Mouse (Mus musculus): ENCODE results near the gene Prkd1.
A peak's percentile ranks its signal among the peaks of the same experiment; 100 is the strongest.

The Prkd1 gene

DNA sequence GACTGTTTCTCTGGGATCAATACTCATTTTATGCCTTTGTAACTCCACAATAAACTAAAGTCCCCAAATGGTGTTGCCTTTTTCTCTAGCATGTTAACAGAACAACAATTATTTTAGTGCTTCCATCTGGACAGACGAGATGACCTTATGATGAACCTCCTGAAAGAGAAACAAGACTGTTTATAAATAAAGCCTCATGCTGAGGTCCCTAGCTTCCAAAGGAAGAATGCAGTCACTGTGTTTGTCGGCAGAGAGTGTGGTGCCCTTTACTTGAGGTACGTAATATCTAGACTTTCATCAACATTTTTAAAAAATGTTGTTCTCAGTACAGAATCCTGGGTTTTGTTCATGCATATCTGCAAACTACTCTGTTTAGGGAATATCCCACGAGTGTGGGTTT is 90.7 kb downstream of the Prkd1 start:
- no peak for DNase-seq (ENCODE audit: low spot score in 2 of 2)

DNA sequence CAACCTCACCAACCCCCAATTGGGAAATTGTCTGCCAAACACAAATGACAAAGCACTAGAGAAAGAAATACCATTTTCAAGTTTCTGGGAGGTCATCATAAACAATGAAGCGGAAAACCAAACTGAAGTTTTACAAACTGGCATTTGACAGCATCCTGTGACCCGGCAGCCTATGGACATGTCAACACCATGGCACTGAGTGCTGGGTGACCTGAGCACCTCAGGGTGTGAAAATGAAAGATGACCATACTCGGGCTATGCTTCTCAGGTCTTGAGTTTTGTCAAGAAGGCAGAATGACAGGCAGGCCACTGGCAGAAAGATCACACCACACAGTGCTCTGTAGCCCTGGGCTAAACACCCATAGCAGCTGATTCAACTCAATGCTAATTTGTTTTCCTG is 94.7 kb downstream of the Prkd1 start:
- DNase-seq (ENCODE audit: low spot score in 2 of 2) = no peak

DNA sequence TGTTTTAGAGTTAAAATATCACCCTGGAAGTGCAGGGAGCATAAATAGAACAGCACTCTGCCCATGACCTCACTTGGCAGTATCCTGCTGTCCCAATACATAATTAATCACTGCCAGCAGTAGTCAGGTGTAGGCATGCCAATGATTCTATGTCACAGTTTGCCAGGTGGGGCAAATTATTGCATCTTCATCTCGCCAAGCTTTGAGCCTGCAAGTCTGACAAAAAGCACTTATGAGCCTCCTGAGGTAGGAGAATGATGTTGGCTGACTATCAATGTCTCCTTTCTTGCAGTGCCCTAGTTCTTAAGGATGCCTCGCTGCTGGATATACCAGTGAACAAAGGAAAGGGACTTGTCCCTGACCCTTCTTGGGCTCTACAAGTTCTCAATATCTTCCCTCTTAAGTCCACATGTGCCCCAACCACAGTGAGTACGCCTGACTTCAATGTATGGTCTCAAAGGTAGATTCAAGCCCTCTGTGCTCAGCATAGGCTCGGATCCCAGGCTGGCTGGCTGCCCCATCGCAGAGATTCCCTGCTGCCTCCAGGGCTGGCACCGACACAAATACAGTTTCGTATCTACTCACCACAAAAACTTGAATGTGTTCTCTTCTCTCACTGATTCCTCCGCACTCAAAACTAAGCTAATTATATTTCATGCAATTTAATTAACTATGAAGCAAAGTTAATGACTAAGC is 98.9 kb downstream of the Prkd1 start:
- DNase-seq (ENCODE audit: low spot score in 2 of 2) = peak in 1 of 2 experiments; percentile 50

DNA sequence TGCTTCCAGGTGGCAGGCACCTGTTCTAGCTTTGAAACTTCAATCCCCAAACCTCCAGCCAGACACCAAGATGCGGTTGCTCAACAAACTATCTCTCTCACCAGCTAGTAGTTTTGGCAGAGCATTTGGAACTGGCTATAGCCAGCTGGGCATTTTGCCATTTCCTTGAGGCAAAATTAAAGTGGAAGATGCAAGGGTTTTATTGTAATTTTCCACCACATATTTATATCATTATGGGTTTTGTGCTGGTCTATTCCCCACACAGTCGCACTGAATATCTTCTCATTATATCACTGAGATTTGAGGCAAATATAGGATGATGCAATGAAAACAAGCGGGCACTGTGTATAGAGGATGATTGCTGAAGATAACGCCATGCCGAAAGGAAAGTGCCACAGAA is 102.5 kb downstream of the Prkd1 start:
- DNase-seq (ENCODE audit: low spot score in 2 of 2) = no peak

DNA sequence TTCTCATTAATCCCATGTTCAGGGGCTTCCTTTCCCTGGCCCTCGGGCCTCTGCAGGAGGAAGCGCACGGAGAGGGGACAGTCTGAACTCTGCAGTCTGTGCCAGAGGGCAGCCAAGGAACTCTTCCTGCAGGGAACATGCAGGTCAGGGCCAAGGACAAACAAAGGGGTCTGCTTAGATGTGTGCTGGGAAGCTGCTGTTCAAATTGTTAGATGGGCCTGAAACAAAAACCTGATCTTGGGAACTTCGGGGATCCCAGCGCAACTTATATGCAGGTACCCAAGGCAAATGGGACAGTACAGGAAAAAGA is 103.3 kb downstream of the Prkd1 start:
- no peak for DNase-seq (ENCODE audit: low spot score in 2 of 2)

DNA sequence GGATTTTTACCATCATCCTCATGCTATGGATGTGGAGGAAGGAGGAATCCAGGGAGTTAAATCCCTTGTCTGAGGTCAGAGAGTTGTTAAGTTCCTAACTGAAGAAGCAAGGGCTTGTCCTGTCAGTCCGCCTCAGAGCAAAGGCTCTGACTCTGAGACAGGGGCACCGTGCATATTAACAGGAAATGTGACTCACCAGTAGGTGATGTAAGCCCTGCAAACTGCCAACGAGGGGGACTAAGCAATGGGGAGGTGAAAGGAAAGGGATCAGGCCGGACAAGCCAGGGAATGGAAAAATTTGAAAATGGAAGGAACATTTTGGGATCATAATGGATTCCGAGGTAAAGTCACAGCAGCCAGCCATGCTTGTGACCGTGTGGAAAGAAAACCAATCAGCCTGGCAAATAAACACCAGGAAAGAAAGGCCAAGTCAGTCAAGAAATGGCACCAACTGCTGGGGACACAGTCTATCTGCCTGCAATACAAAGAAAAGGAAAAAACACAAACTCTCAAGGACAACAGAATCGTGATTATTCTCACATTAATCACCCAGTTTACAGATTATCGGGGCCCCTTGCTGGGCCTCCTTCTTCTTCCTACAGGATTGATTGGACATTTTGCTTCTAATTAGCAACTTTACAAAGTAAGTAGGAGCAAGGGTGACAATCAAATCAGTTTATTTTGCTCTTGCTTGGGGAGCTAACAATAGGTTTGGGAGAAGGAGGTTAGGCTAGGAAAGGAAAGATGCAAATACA is 103.9 kb downstream of the Prkd1 start:
- DNase-seq (ENCODE audit: low spot score in 2 of 2) = no peak

DNA sequence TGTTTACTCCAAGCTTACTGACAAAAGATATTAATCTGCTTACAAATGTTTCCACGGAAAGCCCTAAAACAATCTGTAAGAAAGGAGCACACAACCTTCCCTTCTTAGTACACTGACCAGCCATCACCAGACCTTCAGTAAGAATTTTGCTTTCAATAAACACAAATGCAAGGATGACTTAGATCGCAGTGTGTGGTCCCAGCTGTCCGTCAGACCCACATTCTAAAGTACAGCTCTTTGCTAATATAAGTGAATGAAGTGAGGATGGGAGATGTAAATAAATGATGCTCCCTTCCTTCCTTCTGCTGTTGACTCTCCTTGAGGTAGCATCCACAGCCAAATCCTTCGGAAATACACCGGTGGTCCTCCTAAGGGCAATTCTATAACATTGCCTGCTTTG is 108.1 kb downstream of the Prkd1 start:
- no peak for DNase-seq (ENCODE audit: low spot score in 2 of 2)

DNA sequence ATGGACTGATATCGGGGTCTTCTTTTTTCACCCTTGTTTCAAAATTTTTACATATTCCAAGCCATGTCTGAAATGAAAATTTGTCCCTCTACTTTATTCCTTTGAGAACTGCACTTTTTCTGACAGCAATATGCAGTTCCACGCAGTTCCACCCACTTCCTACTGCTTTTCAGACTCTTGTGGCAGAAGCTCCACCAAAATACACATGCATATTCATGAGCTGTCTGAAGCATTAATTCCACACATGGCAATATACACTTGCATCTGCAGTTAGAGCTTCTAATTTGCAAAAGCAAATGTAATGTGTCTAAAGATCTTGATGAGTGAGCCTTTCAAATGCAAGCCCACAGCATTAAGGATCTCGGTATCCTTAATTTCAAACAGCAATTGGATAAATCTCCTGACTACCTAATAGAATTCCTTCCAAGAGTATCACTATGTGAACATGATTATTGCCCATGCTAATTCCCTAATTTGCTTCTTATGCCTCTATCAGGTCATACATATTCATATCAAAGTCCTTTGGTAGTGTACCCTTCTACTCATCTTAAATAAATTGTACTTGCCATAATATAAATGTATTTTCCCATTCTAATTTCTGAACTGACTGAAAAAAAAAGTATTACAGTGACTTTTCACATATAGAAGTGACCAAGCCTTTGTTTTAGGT is 110.5 kb downstream of the Prkd1 start:
- DNase-seq (ENCODE audit: low spot score in 2 of 2) = no peak

DNA sequence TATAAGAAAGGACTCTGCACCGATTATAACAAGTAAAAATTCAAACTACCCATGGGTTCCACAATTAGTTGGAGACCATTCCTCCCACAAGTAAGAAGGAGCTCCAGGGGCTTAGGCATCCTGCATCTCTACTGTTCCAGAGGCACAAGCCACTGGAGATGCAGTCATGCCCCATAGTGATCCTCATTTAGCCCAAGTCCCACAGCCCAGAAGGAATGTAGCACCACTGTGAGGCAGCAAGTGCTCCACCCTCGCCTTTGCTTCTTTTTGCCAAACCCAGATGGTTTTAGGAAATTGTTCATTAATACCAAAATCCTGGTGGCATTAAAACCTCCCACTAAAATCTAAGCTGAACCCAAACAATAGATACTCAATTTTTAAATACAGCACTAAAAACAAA is 111.1 kb downstream of the Prkd1 start:
- no peak for DNase-seq (ENCODE audit: low spot score in 2 of 2)

DNA sequence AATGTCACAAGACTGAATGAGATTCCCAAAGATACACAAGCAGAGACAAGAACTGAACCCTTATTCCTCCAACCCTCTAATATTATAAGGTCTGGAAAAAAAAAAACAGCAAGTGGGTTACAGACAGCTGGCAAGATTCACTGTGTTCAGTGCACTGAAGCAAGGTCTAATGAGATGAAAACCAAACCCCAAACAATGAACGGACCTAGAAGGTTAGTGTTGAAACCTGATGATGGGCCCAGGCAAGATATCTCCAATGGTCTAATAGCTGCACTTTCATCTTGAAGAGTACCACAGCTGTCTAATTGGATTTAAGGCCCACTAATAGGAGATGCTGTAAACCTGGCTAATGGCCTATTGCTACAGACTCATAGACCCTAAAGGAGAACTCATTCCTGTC is 111.9 kb downstream of the Prkd1 start:
- no peak for DNase-seq (ENCODE audit: low spot score in 2 of 2)

DNA sequence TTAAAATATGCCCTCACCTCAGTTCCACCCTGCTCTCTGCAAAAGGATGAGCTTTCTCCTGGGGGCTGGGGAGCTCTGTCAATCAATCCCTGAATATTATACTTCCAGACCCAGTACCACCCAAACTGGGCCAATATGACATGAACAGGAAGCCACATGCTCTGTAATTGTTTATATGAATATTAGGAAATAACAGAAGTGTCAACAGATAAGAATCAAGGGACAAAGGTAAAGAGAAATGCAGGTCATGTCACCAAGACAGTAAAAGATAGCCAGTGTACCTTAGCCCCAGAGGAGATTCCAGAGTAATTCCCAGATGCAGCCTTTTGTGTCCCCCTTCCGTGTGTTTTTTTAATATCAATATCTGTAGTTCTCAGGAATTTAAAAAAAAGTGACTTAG is 120.3 kb downstream of the Prkd1 start:
- DNase-seq (ENCODE audit: low spot score in 2 of 2) = no peak

DNA sequence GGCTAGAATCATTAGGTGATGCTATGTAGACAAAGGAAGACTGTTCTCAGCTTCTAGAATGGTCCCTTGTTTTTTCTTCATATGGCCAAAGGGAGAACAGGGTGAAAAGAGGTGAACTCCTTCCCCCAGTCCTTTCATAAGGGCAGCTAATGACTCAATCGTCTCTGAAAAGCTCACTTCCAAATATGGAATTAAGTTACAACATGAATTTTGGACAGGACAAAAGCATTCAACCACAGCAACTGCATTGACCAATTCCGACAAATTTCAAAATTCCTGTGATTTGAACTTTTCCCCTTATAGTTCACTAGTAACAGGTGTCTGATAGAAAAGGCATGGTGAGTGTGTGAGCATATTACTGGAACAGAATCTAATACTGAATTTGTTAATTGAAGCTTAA is 124.8 kb downstream of the Prkd1 start:
- DNase-seq (ENCODE audit: low spot score in 2 of 2) = no peak

DNA sequence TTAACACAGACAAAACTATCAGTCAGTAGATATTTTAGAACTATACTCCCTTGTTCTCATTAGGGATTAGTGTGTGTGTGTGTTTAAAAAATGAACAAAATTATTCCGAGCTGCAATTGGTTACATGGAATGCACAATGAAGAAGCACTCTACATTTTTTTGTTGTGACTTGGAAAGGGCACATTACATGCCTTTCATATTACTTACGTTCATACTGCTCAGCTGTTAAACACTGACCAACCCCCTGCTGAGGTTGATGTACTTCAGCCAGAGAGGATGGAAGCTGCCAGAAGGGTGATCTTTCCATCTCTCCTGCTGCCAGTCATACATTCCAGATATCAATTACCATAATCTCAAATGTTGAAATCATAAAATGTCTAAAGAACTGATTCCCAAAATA is 134.4 kb downstream of the Prkd1 start:
- DNase-seq (ENCODE audit: low spot score in 2 of 2) = no peak

DNA sequence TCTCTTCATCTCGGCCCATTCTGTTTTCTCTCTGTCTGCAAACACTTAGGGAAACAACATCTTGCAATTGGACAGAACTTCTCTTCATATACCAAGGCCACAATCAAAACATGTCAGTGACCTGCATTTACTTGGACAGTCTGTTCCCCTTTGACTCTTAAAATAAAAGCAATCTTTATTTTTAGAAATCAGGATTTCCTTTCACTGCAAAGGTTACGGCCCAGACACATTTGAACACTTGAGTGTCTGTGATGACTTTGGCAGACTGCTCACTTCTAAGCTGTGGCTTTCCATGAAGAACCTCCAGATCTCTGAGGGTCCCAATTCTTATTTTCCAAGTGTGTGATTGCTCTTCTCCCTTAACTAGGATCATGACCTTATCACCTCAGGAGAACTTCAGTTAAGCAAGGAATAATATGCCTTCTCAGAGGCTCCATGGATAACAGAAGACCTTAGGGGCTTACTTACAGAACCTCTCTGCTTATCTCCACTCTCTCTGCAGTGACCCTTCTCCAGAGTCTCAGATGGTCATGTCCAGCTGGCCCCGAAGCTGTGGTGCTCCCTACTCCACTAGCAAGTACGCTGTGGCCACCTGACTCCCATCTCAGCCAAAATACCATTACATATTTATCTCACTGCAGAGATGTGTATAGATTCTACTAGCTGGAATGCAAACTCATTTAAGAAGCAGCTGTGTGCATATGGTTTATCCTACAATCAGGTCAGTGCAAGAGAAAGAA is 137.2 kb downstream of the Prkd1 start:
- DNase-seq (ENCODE audit: low spot score in 2 of 2) = no peak

DNA sequence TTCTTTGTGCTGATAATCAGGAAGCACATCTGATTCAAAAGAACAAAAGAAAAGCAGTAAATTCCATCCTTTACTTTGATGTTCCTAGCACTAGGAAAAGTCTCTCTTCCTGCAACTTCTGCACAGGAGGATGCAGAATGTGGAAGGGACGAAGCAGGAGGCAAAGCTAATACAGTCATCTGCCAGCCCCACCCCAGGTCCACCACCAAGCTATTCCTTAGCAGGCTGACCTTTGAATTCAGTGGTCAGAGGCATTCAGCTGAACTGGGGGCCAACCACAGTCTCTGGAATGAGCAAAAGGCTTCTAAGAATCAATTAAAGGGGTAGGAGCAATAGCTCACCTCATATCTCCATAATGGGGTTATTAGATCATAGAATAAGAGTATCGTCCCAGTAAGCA is 140.1 kb downstream of the Prkd1 start:
- no peak for DNase-seq (ENCODE audit: low spot score in 2 of 2)

DNA sequence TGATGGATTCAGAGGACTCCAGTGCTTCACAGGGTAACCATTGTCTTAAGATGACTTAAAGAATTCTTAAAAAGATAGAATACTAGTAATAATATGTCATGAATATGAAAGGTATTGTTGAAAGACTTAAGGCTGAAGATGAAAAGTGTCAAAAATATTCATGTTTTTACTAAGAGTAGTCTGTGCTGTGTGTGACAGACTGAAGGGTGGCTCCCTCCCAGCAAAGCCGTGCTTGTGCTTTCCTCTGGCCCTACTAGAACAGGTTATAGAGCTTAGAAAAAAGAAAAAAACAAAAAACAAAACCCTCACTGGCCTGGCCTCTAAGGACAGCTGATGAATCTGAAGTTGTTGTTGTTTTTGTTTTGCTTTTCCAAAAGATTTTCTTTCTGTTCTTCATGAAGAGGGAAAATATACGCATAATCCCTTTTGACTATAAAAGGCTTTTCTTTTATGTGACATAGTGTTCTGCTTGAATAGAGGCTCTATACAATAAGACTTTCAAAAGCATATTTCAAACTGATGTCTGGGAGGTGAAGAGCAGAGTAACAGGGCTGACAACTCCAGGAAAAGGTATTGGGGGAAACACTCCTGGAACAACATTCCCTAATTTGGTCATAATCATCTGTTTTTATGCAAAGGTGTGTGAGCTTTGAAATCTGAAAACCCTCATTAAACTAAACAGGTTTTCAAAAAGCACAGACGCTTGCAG is 148.9 kb downstream of the Prkd1 start:
- no peak for DNase-seq (ENCODE audit: low spot score in 2 of 2)

DNA sequence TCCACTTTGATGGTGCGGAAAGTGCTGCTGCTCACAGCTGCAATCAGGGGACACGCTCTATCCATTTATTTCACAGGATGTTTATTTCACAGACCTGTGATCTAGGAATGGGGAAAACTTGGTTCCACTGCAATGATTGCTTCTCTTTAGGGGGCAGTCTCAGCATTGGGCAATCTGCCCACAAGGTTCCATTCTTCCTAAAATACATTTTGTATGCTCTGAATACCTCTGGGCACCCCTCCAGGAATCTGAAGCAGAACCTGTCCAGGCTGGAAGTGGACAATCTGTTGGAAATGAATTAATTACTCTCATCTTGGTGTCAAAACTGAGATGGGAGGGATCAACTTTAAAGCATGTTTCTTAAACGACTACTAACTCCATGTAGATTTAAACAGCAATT is 152.9 kb downstream of the Prkd1 start:
- no peak for DNase-seq (ENCODE audit: low spot score in 2 of 2)

DNA sequence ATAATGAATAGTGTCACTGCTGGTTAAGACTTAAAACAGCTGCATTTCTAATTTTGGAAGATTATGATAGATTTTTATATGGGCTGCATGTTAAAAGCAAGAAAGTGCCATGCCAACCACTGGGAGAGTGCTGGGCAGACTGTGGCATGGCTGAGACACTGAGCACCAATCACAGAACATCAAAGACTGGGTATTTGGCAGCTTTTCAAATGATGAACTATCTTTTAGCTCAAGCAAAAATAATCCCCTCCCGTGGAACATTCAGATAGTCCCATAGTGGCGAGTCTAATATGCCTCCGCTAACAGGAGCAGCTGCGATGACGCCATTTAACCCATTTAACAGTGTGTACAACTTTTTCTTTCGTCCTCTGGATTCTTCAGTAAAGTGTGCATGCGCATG is 169.1 kb downstream of the Prkd1 start:
- no peak for DNase-seq (ENCODE audit: low spot score in 2 of 2)

DNA sequence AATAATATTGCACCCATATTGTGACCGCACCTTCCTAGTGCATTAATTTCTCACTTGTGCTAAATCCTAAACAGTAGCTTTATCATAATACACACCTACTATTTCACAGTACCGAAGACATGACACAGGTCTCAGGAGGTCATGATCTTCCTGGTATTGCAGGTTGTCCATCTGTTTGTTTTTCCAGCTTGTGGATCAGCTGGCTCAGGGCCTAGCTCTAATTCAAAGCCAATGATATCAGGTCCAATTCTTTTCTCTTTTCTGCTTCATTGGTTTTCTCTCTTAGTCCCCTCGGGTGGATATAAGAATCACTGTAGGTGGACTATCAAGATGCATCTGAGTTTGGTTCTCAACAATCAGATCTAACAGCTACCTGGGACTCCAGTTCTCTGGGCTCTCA is 191.7 kb downstream of the Prkd1 start:
- DNase-seq (ENCODE audit: low spot score in 2 of 2) = no peak

DNA sequence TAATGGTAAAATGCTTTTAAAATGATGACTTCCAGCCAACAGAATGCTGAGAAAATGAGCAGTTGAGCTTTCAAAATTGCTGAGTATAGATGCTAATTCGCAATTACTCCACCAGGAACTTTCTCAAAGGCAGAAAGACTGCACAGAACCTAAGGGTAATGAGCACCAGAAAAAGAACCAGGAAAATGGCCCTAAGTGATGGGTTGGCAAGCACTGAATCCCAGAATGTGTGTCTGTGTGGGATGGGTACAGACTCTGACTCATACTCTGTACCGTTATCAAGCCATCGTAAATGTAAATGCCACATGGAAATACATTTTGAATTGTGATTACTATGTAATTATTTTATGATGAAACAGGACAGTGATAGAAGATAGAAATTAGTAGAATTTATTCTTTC is 197.1 kb downstream of the Prkd1 start:
- no peak for DNase-seq (ENCODE audit: low spot score in 2 of 2)

DNA sequence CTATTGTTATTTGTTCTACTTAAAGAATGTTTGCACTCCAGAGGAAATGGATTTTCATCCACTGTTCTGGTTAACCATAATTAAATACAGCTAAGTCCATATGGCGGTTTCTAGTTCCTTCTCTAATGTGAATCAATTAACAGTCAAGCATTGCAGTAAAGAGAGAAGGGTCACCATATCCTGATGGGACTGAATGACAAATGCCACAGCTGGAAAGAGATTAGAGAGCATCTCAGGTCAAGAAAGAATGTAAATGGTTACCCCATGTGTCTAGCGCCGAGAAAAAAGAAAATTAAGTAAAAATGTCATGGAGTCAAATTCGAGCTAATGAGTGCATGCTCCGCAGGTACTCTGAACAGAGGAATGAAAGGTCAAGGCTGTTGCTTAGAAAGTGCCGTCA is 212.2 kb downstream of the Prkd1 start:
- no peak for DNase-seq (ENCODE audit: low spot score in 2 of 2)

DNA sequence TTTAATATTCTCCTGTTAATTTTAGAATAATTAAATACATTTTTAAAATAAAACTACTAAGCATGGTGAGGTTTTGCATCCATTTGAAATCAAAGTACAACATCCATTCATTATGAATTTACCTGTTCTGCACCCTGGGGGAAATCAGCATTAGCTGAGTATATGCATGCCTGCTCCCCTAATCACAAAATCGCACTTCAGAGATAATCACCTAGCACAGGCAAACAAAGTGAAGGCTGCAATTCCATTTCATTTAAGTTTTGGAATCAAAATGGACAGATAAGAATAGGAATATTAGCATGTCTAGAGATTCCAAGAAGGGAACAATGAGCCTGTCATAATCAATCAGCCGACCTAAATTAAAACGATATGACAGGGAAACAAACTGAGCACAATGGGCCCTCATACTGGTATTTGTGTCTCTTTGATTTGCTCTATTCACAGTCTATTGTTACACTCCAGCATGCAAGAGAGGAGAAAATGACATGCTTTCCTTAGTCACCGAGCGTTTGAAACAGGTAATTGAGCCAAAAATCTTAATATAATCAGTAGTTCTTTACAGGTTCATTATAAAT is 218.7 kb downstream of the Prkd1 start:
- DNase-seq (ENCODE audit: low spot score in 2 of 2) = no peak
